Mouse (Mus musculus) liver, embryonic 14.5 days (tissue): Measurements from ENCODE around the gene Ptprd. TPM values are rescaled to one million over a fixed set of nuclear protein-coding genes. Genes with fewer than 3 reads are reported as not detected.

Source experiments
- ATAC-seq: fragments of 200-750 bp; cut with Nextera tagmentation; 2 replicates; pipeline ENCODE4 v1.8.0; 2017; ENCODE audit warnings: moderate number of reproducible peaks, mild to moderate bottlenecking, moderate library complexity; ENCODE audit not compliant: insufficient read depth
- DNase-seq, 3 experiments: peaks; one replicate each; pipeline ENCODE4 v3.0.0-alpha.2; 2012 to 2013; ENCODE audit warnings: low read depth in 3 of 3, low spot score in 3 of 3
- H3K27ac ChIP-seq: fragments of 300-500 bp; sonication (generic); 2 replicates; pipeline ENCODE4 v1.5.1; 2014; ENCODE audit warnings: moderate library complexity, mild to moderate bottlenecking, control low read depth, inconsistent platforms
- H3K27me3 ChIP-seq: fragments of 300-500 bp; sonication (generic); 2 replicates; pipeline ENCODE4 v1.6.1; 2014; ENCODE audit warnings: mild to moderate bottlenecking, low read length, moderate library complexity; ENCODE audit not compliant: control insufficient read depth, insufficient read depth
- H3K36me3 ChIP-seq: fragments of 300-500 bp; sonication (generic); replicated peaks from 2 replicates; pipeline ENCODE4 v1.6.1; 2014; ENCODE audit warnings: low read depth; ENCODE audit not compliant: control insufficient read depth, insufficient read depth
- H3K4me1 ChIP-seq, 2 experiments: fragments of 200-500 bp in 1 of 2; fragments of 300-500 bp in 1 of 2; sonication (generic) in 1 of 2; replicated peaks; 2 replicates each; pipeline ENCODE4 v1.6.1; 2012 to 2014; ENCODE audit warnings: antibody characterized with exemption in 1 of 2, inconsistent platforms in 1 of 2, low read length in 1 of 2; ENCODE audit not compliant: control insufficient read depth in 2 of 2, insufficient read depth in 2 of 2
- H3K4me2 ChIP-seq: fragments of 300-500 bp; sonication (generic); 2 replicates; pipeline ENCODE4 v1.6.1; 2014; ENCODE audit warnings: low read depth, mild to moderate bottlenecking, control low read depth, moderate library complexity
- H3K4me3 ChIP-seq, 2 experiments: fragments of 200-500 bp in 1 of 2; fragments of 300-500 bp in 1 of 2; sonication (generic) in 1 of 2; 2 replicates each; pipeline ENCODE4 v1.5.1; 2012 to 2014; ENCODE audit warnings: low read depth in 2 of 2, low read length in 2 of 2, mild to moderate bottlenecking in 2 of 2, control low read depth in 1 of 2, inconsistent platforms in 1 of 2, moderate library complexity in 1 of 2; ENCODE audit not compliant: insufficient read depth in 1 of 2
- H3K9ac ChIP-seq: fragments of 300-500 bp; sonication (generic); replicated peaks from 2 replicates; pipeline ENCODE4 v1.6.1; 2014; ENCODE audit warnings: mild to moderate bottlenecking, control low read depth, moderate library complexity
- H3K9me3 ChIP-seq: fragments of 300-500 bp; sonication (generic); 2 replicates; pipeline ENCODE4 v1.6.1; 2016; ENCODE audit warnings: low read length, mixed read lengths; ENCODE audit not compliant: control insufficient read depth
- CTCF ChIP-seq: IDR thresholded peaks from 2 replicates; pipeline ENCODE4 v1.5.1; 2016; ENCODE audit warnings: antibody characterized with exemption, low read depth, control low read depth
- EP300 ChIP-seq: IDR thresholded peaks from 2 replicates; pipeline ENCODE4 v1.6.1; 2016; ENCODE audit warnings: antibody characterized with exemption, low read depth
- WGBS: fragments of 180-500 bp; shearing (Covaris S2); extraction: QIAGEN DNeasy Blood & Tissue Kit; methylation state at CpG from one replicate; pipeline ENCODE4 v1.1.7; 2014; ENCODE audit not compliant: insufficient replicate concordance; 5-methylcytosine and 5-hydroxymethylcytosine counted together
- polyA plus RNA-seq, 2 experiments: library from polyadenylated mRNA; depleted of rRNA in 1 of 2; stranded (reverse) in 1 of 2; unstranded in 1 of 2; fragments of >200 nt; fragmentation: Nextera tagmentation in 1 of 2; extraction: Ambion mirVana in 1 of 2; gene quantifications; 2 replicates each; pipeline versions ENCODE4 v1.2.1 to v1.2.3; 2012 to 2014

The Ptprd gene
- polyA plus RNA-seq, 2 experiments: 1.5 to 2.8 TPM

DNA sequence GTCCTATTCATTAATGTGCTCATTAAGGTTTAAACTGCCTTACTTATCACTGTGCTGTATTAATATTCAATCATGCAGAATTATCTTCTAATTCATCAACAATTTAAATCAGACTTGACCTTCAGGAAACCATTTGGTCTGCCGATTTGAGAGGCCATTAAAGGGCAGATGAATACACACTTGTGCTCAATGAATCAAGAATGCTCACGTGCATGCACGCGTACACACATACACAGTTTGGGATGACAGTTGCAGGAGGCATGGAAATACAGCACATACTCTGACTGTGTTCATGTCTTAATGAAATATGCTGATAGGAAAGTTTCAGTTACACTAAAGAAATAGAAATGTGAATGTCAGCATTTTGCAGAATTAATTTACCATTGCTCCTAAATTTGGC is 2066.8 kb downstream of the Ptprd start:
- DNase-seq: no peak
- no peak overlapping the region for H3K4me2 ChIP-seq
- no peaks in the 10 kb centered on the region for H3K9me3 ChIP-seq
- no peak overlapping the region for H3K4me3 ChIP-seq
- WGBS: 69% methylated on average over 4 of the region's 4 CpGs
- no peak overlapping the region for H3K9ac ChIP-seq
- no peak overlapping the region for H3K27ac ChIP-seq
- ATAC-seq: no peak
- H3K36me3 ChIP-seq: no peaks in the 10 kb centered on the region
- TF ChIP-seq EP300 (no peak), CTCF (no peak)
- no peaks in the 10 kb centered on the region for H3K4me1 ChIP-seq
- no peaks in the 10 kb centered on the region for H3K27me3 ChIP-seq

DNA sequence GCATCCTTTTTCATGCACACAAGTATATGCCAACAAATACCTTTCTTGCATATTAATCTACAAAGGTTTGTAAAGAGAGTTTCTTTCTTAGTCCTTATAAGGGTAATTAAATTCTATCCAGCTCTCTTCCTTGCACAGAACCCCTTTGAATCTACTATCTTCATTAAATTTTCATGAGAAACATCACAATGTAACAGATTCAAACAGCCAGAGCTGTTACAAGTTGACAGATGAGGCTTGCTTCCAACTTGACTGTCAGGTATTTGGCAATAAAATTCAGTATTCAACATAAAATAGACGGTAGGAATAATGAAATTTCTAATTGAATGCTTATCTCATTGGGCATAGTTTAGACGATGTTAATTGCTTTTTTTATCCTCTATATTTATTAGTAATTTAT is 2067.4 kb downstream of the Ptprd start:
- ATAC-seq: no peak
- no peak overlapping the region for H3K9ac ChIP-seq

DNA sequence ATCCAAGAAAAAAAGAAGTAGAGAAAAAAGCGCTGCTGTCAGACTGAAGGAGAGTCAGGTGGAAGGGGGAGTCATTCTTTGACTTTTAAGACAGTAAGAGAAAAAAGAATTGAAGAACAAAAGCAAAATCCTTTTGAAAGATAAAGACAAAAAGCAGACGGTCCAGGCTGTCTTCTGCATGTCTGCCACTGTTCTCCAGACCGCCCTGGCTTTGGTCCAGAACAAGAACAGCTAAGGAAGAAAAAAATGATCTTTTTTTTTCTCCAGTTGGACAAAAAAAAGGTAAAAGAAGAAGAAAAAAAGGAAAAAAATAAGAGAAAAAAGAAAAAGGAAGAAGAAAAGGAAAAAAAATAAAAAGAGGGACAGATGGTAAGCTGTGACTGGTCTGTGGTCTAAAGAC is 2073.9 kb downstream of the Ptprd start:
- 56% methylated on average over 3 of the region's 3 CpGs for WGBS

More for the DNA sequence above, 2067.4 kb downstream of the Ptprd start:
- TF ChIP-seq EP300: no peak
- no peak for TF ChIP-seq CTCF
- no peaks in the 10 kb centered on the region for H3K9me3 ChIP-seq
- DNase-seq: no peak
- 52% methylated on average over 2 of the region's 2 CpGs for WGBS
- H3K4me2 ChIP-seq: no peak overlapping the region
- no peaks in the 10 kb centered on the region for H3K4me1 ChIP-seq
- no peaks in the 10 kb centered on the region for H3K36me3 ChIP-seq
- no peaks in the 10 kb centered on the region for H3K27me3 ChIP-seq
- H3K27ac ChIP-seq: no peak overlapping the region
- no peak overlapping the region for H3K4me3 ChIP-seq

DNA sequence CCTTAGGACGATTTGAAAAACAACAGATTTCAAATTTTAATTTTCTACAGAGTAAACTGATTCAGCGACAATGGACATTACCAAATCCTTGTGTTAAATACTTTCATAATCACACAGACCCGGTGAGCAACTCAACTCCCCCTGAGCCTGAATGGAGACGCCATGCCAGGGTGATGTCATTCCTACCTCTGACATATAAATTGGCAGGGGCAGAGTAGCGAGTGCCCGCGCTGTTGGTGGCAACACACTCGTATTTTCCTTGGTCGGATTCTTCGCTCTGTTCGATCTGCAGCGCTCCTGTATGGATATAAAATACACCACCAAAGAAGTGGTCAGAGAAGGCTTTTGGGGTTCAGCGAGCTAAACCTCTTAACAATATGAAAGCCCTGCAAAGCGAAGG is 2075.1 kb downstream of the Ptprd start:
- no peaks in the 10 kb centered on the region for H3K4me1 ChIP-seq
- H3K4me2 ChIP-seq: no peak overlapping the region
- 73% methylated on average over 14 of the region's 14 CpGs for WGBS
- no peak overlapping the region for H3K4me3 ChIP-seq
- H3K27me3 ChIP-seq: no peaks in the 10 kb centered on the region
- ATAC-seq (no peak), DNase-seq (no peak)
- H3K27ac ChIP-seq: no peak overlapping the region
- H3K9ac ChIP-seq: no peak overlapping the region
- no peaks in the 10 kb centered on the region for H3K36me3 ChIP-seq
- H3K9me3 ChIP-seq: no peaks in the 10 kb centered on the region
- TF ChIP-seq CTCF: no peak
- TF ChIP-seq EP300: no peak

More for the DNA sequence above, 2073.9 kb downstream of the Ptprd start:
- Histone ChIP-seq H3K4me2 (no peak overlapping the region), H3K4me1 (no peaks in the 10 kb centered on the region), H3K9me3 (no peaks in the 10 kb centered on the region), H3K27me3 (no peaks in the 10 kb centered on the region), H3K36me3 (no peaks in the 10 kb centered on the region), H3K9ac (no peak overlapping the region), H3K27ac (no peak overlapping the region), H3K4me3 (no peak overlapping the region)
- DNase-seq (no peak), ATAC-seq (no peak)
- TF ChIP-seq EP300 (no peak), CTCF (no peak)

DNA sequence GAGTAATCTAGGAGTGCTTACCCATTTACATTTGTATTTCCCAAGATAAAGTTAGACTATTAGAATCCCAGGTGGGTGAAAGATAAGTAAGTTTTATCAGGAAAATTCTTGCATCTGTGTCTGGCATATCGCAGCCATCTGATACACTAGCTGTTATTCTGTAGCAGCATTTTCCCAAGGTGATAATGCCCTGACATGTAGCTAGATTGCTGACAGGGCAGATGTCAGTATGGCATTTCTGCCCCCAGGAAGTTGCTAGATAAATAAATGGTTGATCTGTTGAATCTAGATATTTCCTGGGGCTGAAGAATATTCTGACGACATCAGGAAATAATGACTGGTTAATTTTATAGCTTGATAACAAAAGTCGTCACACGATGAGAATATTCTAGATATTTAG is 2119.9 kb downstream of the Ptprd start:
- ATAC-seq: no peak

DNA sequence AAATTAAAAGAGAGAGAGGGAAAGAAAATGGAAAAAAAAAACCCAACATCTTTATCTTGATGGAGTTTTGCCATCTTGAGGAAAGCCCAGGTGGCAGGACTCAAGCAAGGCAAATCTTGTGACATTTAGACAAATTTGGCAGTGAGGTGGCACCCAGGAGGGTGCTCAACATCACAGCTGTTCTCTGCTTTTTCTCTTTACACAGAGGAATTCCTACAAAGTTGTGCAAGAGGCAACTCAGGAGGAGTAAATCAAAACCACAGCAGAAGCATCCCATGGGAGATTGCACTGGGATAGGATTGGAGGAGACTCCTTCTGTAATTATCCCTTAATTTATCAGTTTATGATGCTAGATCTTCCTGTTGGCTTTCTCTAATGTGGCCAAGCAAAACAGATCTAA is 2121.9 kb downstream of the Ptprd start:
- ATAC-seq: no peak
- Histone ChIP-seq H3K4me3 (no peak overlapping the region), H3K9me3 (no peaks in the 10 kb centered on the region), H3K36me3 (no peaks in the 10 kb centered on the region), H3K27ac (no peak overlapping the region), H3K4me1 (no peaks in the 10 kb centered on the region), H3K4me2 (no peak overlapping the region), H3K9ac (no peak overlapping the region), H3K27me3 (no peaks in the 10 kb centered on the region)
- DNase-seq: no peak
- no peak for TF ChIP-seq EP300
- no peak for TF ChIP-seq CTCF

More for the DNA sequence above, 2119.9 kb downstream of the Ptprd start:
- Histone ChIP-seq H3K27me3 (no peaks in the 10 kb centered on the region), H3K4me3 (no peak overlapping the region), H3K4me2 (no peak overlapping the region), H3K9me3 (no peaks in the 10 kb centered on the region), H3K36me3 (no peaks in the 10 kb centered on the region), H3K27ac (no peak overlapping the region), H3K4me1 (no peaks in the 10 kb centered on the region), H3K9ac (no peak overlapping the region)
- no peak for DNase-seq
- no peak for TF ChIP-seq CTCF
- TF ChIP-seq EP300: no peak
- 73% methylated on average over 4 of the region's 4 CpGs for WGBS
